Mouse (Mus musculus): ENCODE data around the gene Lhx5.

Lhx5 gene

DNA sequence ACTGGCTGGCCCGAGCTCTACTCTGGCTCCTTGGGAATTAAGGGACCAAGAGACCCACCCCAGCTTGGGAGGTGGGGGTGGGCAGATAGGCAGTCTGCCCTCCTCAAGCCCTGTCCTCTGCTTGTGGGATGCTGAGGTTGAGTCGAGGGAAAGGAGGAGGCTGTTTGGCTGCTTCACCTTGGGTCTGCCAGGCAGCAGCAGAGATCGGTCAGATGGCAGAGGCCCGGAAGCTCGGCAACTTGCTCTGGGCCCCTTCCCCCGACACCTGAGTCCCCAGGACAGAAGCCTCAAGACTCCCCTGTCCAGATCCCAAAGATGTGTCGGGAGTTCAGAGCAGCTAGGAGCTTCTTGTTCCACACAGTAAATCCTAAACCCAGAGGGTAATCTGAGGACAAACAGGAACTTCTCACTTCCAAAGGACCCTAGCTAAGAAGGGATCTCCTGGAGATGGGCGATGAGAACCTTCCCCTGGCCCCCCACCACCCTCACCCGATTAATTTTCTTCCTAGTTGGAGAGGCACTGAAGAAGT is 1.1 kb downstream of the Lhx5 start:
- no peak for DNase-seq (ENCODE audit: low spot score)

DNA sequence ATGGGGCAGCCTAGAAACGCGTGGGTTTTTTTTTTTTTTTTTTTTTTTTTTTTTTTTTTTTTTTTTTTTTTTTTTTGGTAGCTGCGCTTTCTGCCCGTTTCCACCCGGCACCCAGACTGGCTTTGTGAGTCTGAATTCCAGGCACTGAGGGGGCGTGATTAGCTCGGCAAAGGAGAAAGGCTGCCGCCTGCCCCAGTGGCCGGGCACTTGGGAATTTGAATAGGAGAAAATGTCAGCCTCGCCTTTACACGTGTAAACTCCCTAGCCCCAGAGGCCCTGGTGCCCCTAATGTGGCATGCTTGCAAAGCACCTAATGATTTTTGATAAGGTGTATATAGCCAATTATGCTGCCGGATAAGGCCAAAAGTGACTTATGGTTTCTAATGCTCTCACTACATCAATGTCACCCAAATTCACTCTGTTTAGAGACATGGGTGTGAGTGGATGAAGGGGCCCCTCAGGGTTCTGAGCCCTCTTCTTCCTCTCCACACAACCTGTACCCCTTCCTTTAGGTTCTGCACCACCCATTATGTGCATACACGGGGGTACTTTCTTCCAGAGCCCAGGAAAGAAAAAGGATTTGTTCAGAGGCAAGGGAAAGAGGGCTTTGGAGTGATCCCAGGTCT is 1.7 kb downstream of the Lhx5 start:
- DNase-seq (ENCODE audit: low spot score) = no peak

GRCm38 (mm10) chr5:120434231-120434735 is 2.8 kb downstream of the Lhx5 start:
- no peak for DNase-seq (ENCODE audit: low spot score)

GRCm38 (mm10) chr5:120435006-120435681 is 3.6 kb downstream of the Lhx5 start:
- DNase-seq (ENCODE audit: low spot score) = no peak

DNA sequence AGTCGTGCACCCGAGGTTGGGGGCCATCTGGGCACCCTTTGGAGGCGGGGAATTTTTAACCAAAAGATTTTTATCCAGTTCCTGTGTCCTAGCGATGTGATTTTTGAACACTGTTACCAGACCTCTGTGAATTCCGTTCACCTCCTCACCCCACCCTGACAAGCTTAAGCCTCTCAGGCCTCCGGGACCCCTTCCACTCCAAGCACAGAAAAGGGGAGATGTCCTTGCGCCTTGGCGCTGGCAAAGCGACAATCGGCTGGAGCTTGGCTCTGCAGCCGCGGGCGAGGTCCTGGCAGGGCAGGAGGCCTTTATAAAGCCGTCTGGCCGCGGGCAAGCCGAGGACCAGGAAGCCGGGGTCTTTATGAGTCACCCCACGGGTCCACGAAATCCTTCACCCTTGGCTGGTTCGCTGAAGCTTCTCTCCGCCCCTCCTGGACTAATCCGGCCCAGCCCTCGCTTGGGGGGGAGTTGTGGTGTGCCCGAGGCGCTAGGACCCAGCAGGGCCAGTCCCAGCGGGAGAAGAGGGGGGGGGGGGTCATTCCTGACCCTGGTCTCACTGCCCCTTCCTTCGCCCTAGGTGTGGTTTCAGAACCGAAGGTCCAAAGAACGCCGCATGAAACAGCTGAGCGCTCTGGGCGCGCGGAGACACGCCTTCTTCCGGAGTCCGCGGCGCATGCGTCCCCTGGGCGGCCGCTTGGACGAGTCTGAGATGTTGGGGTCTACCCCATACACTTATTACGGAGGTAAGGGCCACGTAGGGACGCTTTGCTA is 4.4 kb downstream of the Lhx5 start:
- no peak for DNase-seq (ENCODE audit: low spot score)

DNA sequence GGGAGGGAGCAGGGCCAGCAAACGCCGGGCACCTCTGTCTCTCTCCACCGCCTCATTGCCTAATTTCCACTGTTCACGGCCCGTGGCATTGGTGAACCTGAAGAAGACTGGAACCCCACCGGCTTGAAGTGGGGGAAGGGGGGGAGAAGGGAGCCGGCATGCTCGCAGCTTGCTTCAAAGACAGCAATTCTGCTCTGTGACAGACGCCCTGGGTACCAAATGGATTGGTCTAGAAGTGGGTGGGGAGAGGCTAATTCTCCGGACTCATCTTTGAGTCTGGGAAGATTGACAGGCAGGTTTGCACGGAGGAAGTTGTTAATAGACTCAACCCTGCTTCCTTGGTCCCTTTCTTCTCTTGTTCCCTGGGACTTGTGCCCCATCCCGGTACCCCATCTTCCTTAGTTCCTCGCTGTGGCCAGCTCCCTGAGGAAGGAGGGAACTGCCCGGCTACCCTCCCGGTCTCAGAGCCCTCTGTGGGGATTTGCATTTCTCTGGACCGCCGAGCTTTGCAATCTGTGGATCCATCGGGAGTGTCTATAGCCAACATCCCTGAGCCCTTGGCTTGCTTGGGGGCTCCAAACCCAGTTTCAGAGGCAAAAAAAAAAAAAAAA is 5.5 kb downstream of the Lhx5 start:
- no peak for DNase-seq (ENCODE audit: low spot score)

DNA sequence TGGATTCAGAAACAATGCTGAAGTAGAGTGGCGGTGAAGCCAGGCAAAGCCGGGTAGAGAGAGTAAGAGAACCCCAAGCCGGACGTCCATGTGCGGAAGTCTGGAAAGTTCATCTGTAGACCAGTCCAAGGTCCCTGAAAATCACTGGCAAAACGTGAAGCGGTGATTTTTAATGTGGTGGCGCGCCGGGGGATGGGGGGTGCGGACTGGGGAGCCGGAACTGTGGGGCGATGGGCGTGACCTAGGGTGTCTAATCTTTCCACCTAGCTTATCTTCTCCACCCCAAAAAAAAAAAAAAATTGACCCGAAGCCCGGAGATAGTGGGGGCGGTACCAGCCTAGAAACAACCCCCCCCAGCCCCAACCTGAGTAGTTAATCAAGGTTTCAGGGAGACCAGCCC is 6.0 kb downstream of the Lhx5 start:
- DNase-seq (ENCODE audit: low spot score) = no peak

DNA sequence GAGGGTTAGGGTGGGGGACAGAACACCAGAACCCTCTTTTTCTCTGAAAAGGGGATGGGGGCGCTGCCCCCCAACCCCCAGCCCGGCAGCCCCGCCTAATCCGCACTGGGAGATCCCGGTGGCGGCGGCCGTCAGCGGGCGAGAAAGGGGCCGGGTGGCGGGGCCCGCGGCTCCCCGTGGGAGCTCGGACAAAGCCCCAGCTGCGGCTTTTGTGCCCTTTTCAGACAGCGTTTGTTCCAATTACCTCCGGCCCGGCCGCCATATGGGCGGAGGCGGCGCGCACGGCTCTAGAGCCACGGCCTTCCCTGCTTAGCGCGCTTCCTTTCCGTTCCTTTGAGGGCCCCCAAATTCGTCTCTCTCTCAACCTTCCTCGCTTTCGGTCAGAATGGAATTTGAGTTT is 6.5 kb downstream of the Lhx5 start:
- DNase-seq (ENCODE audit: low spot score) = no peak

DNA sequence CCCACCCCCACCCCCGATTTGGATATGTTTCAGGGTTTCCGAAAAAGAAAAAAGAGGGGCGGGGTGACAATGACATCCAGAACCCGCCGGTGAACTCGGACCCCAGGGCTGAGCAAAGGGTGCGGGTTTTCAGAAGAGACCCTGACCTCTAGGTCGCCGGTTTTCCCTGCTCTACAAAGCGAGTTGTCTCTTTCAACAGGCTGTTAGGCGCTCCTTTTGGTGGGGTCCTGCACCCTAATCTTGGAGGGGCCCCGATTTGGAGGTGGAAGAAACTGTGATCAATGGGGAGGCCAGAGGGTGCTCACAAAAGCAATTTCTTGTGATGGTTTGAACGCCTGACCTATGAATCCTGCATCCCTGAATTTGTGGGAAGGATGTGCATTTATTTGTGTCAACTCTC is 7.0 kb downstream of the Lhx5 start:
- no peak for DNase-seq (ENCODE audit: low spot score)

DNA sequence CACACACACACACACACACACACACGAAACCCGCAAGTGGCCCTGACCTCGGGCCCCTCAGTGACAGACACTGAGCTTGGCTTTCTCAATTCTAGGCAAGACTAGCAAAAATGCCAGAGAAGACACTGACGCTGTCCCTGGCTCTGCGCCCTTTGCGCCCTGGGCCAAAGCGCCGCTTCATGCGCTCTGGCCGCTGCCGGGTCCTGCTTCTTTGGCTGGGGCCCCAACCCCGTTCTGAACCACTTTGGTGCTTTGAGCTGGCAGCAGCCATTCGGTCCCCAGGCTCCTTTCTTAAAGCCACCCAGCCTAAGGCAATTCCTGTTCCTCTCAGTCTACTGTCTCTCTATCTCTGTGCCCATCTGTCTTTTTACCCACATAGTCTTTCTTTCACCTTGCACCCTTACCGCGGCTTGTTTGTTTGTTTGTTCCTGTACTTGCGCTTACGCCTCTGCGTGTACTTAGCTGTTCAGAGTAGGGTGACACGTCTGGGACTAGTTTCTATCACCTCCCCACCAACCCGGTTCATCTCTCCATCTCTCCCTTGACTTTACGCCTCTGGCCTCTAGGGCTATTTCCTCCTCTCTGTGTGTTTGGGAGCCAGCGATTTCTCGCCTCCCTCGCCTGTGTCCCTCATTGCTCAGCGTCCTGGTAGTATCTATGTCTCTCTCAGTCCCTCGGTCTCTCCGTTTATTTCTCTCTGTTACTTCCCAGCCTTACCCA is 7.7 kb downstream of the Lhx5 start:
- DNase-seq (ENCODE audit: low spot score) = no peak

GRCm38 (mm10) chr5:120439887-120440670 is 8.6 kb downstream of the Lhx5 start:
- no peak for DNase-seq (ENCODE audit: low spot score)

- DNase-seq (ENCODE audit: low spot score) = peak; percentile 87
Measured at GRCm38 (mm10) chr5:120440733-120441132, 9.2 kb downstream of the Lhx5 start.

- DNase-seq (ENCODE audit: low spot score) = no peak
Measured at GRCm38 (mm10) chr5:120447305-120447704, 15.8 kb downstream of the Lhx5 start.

DNA sequence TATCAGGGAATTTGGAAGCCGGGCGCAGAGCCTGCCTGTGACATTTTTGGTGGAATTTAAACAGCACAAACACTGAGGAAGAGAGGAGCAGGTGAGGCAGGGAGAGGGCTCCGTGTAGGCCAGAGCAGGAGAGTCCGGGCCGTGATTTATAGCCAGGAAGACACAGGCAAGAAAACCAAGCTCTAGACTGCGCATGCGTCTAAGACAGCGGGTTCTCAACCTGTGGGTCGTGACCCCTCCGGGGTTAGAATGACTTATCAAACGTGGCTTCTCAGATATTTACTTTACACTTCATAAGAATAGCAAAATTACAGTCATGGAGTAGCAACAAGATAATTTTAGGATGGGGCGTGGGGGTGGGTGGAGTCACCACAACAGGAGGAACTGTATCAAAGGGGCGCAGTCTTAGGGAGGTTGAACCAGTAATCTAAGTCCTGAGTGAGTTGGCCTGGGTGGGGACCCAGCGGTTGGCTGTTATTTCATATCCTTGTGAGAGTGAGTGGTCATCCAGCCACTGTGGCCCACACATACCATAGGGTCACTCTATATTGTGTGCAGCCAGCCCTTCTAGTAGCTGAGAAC is 23.3 kb downstream of the Lhx5 start:
- DNase-seq (ENCODE audit: low spot score) = no peak

DNA sequence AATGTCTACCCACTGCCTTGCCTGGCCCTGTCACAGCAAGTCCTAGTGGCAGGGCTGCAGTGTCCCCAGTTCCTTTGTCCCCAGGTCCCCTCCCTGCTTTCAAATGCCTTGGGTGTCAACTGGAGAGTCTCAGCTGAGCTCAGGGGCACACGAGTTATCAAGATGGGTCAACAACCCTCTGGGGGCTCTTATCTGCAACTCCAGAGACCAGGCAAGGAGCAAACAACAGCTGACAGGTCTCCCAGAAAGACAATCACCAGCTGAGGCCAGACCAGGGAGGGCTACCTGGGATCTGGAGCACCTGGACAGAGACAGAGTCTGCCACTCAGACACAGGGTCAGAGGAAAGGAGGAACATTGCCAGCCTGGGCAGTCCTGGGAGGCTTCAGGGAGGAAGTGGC is 24.8 kb downstream of the Lhx5 start:
- DNase-seq (ENCODE audit: low spot score) = no peak

GRCm38 (mm10) chr5:120456841-120457554 is 25.5 kb downstream of the Lhx5 start:
- DNase-seq (ENCODE audit: low spot score) = no peak

GRCm38 (mm10) chr5:120457628-120458027 is 26.1 kb downstream of the Lhx5 start:
- peak; percentile 68 for DNase-seq (ENCODE audit: low spot score)

DNA sequence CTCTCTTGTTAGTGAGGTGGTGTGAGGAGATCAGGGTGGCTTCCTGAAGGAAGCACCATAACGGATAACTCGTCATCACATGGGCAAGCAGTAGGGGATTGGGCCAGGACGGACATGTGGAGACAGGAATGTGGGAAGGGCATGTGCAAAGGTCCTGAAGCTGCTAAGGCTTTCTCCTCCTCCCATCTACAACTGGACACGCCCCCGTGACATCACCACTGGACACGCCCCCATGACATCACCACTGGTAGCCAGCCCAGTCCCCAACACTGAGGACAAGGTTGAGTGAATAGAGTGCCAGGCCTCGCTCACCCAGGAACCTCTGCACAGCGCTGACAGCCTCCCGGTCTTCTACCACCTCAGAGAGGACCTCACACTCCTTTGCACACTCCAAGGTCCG is 27.6 kb downstream of the Lhx5 start:
- no peak for DNase-seq (ENCODE audit: low spot score)

DNA sequence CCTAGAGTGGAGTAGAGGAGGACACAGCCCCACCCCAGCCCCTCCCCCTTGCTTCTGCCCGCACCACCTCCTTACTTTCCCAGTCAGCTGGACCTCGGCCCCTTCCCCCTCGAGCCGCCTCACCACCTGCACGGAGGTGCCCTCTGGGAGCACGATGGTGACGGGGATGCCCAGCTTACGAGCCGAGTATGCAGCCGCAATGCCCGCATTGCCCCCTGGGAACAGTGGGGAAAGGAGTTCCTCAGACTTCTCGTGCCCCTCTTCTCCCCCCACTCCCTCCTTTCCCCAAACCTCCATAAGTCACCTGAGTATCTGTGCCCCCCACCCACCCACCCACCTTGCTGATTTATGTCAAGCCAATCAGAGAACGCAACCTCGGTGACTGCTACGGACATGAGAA is 30.4 kb downstream of the Lhx5 start:
- no peak for DNase-seq (ENCODE audit: low spot score)

- peak; percentile 31 for DNase-seq (ENCODE audit: low spot score)
Measured at GRCm38 (mm10) chr5:120464321-120464720, 32.8 kb downstream of the Lhx5 start.

Data from testis, postnatal 14 days (tissue).